Mouse (Mus musculus): ENCODE measurements at regions not wholly inside any gene's neighbourhood (a gene's known extent, or its start where the extent isn't known, plus 50 kb on each side); places are given as distances from the start of the nearest gene placed in this dataset.

- Histone ChIP-seq H3K79me2 (ENCODE audit: control insufficient read depth, insufficient read depth, low read length) (no peaks in the 10 kb centered on the region), H3K4me1 (ENCODE audit: control insufficient read depth, insufficient read depth, low read length) (no peaks in the 10 kb centered on the region), H3K4me3 (ENCODE audit: insufficient read depth, low read depth, low read length) (no peak overlapping the region), H3K27ac (replicated peaks; ENCODE audit: insufficient read depth, low read depth, low read length) (no peak overlapping the region), H3K36me3 (ENCODE audit: control insufficient read depth, insufficient read depth, low read length) (no peaks in the 10 kb centered on the region), H3K27me3 (ENCODE audit: control insufficient read depth, insufficient read depth, low read length) (no peaks in the 10 kb centered on the region), H3K9ac (ENCODE audit: low read depth, low read length) (no peak overlapping the region)
- TF ChIP-seq POLR2A (IDR thresholded peaks at IDR 0.05; ENCODE audit: extremely low read depth, insufficient read depth, low read length) (no peak), CTCF (IDR thresholded peaks at IDR 0.05; ENCODE audit: low read depth, low read length) (no peak)
- no peak for DNase-seq (ENCODE audit: extremely low read depth, low read depth, low spot score)
- WGBS: 80% methylated on average over 2 of the region's 2 CpGs
Measured at GRCm38 (mm10) chr2:95564089-95564488, 753.9 kb upstream of the Lrrc4c start.

- Histone ChIP-seq H3K79me2 (ENCODE audit: control insufficient read depth, insufficient read depth, low read length) (no peaks in the 10 kb centered on the region), H3K9ac (ENCODE audit: low read depth, low read length) (no peak overlapping the region), H3K4me3 (ENCODE audit: insufficient read depth, low read depth, low read length) (no peak overlapping the region), H3K36me3 (ENCODE audit: control insufficient read depth, insufficient read depth, low read length) (no peaks in the 10 kb centered on the region), H3K27ac (replicated peaks; ENCODE audit: insufficient read depth, low read depth, low read length) (no peak overlapping the region), H3K27me3 (ENCODE audit: control insufficient read depth, insufficient read depth, low read length) (no peaks in the 10 kb centered on the region), H3K4me1 (ENCODE audit: control insufficient read depth, insufficient read depth, low read length) (no peaks in the 10 kb centered on the region)
- 82% methylated on average over 3 of the region's 3 CpGs for WGBS
- TF ChIP-seq POLR2A (IDR thresholded peaks at IDR 0.05; ENCODE audit: extremely low read depth, insufficient read depth, low read length) (no peak), CTCF (IDR thresholded peaks at IDR 0.05; ENCODE audit: low read depth, low read length) (no peak)
- no peak for DNase-seq (ENCODE audit: extremely low read depth, low read depth, low spot score)
Measured at GRCm38 (mm10) chr2:95575882-95576281, 742.1 kb upstream of the Lrrc4c start.

- Histone ChIP-seq H3K4me3 (ENCODE audit: insufficient read depth, low read depth, low read length) (no peak overlapping the region), H3K79me2 (ENCODE audit: control insufficient read depth, insufficient read depth, low read length) (no peaks in the 10 kb centered on the region), H3K4me1 (ENCODE audit: control insufficient read depth, insufficient read depth, low read length) (no peaks in the 10 kb centered on the region), H3K27ac (replicated peaks; ENCODE audit: insufficient read depth, low read depth, low read length) (no peak overlapping the region), H3K9ac (ENCODE audit: low read depth, low read length) (no peak overlapping the region), H3K36me3 (ENCODE audit: control insufficient read depth, insufficient read depth, low read length) (no peaks in the 10 kb centered on the region), H3K27me3 (ENCODE audit: control insufficient read depth, insufficient read depth, low read length) (no peaks in the 10 kb centered on the region)
- TF ChIP-seq CTCF (IDR thresholded peaks at IDR 0.05; ENCODE audit: low read depth, low read length) (no peak), POLR2A (IDR thresholded peaks at IDR 0.05; ENCODE audit: extremely low read depth, insufficient read depth, low read length) (no peak)
- DNase-seq (ENCODE audit: extremely low read depth, low read depth, low spot score): no peak
- 62% methylated on average over 1 of the region's 1 CpGs for WGBS
Measured at GRCm38 (mm10) chr2:95579201-95579600, 738.8 kb upstream of the Lrrc4c start.

- H3K36me3 ChIP-seq (ENCODE audit: control insufficient read depth, insufficient read depth, low read length): no peaks in the 10 kb centered on the region
- no peaks in the 10 kb centered on the region for H3K27me3 ChIP-seq (ENCODE audit: control insufficient read depth, insufficient read depth, low read length)
- H3K27ac ChIP-seq (replicated peaks; ENCODE audit: insufficient read depth, low read depth, low read length): no peak overlapping the region
- no peak for TF ChIP-seq POLR2A (IDR thresholded peaks at IDR 0.05; ENCODE audit: extremely low read depth, insufficient read depth, low read length)
- TF ChIP-seq CTCF (IDR thresholded peaks at IDR 0.05; ENCODE audit: low read depth, low read length): no peak
- no peaks in the 10 kb centered on the region for H3K79me2 ChIP-seq (ENCODE audit: control insufficient read depth, insufficient read depth, low read length)
- DNase-seq (ENCODE audit: extremely low read depth, low read depth, low spot score): no peak
- H3K9ac ChIP-seq (ENCODE audit: low read depth, low read length): no peak overlapping the region
- no peak overlapping the region for H3K4me3 ChIP-seq (ENCODE audit: insufficient read depth, low read depth, low read length)
- H3K4me1 ChIP-seq (ENCODE audit: control insufficient read depth, insufficient read depth, low read length): no peaks in the 10 kb centered on the region
Measured at GRCm38 (mm10) chr2:95586002-95586401, 732.0 kb upstream of the Lrrc4c start.

- Histone ChIP-seq H3K9ac (ENCODE audit: low read depth, low read length) (no peak overlapping the region), H3K4me1 (ENCODE audit: control insufficient read depth, insufficient read depth, low read length) (no peaks in the 10 kb centered on the region), H3K27ac (replicated peaks; ENCODE audit: insufficient read depth, low read depth, low read length) (no peak overlapping the region), H3K36me3 (ENCODE audit: control insufficient read depth, insufficient read depth, low read length) (no peaks in the 10 kb centered on the region), H3K4me3 (ENCODE audit: insufficient read depth, low read depth, low read length) (no peak overlapping the region), H3K27me3 (ENCODE audit: control insufficient read depth, insufficient read depth, low read length) (no peaks in the 10 kb centered on the region), H3K79me2 (ENCODE audit: control insufficient read depth, insufficient read depth, low read length) (no peaks in the 10 kb centered on the region)
- no peak for DNase-seq (ENCODE audit: extremely low read depth, low read depth, low spot score)
- TF ChIP-seq POLR2A (IDR thresholded peaks at IDR 0.05; ENCODE audit: extremely low read depth, insufficient read depth, low read length): no peak
- TF ChIP-seq CTCF (IDR thresholded peaks at IDR 0.05; ENCODE audit: low read depth, low read length): no peak
- 48% methylated on average over 4 of the region's 4 CpGs for WGBS
Measured at GRCm38 (mm10) chr2:95587044-95587443, 730.9 kb upstream of the Lrrc4c start.

- 77% methylated on average over 5 of the region's 5 CpGs for WGBS
- H3K4me3 ChIP-seq (ENCODE audit: insufficient read depth, low read depth, low read length): no peak overlapping the region
- H3K36me3 ChIP-seq (ENCODE audit: control insufficient read depth, insufficient read depth, low read length): no peaks in the 10 kb centered on the region
- no peak overlapping the region for H3K9ac ChIP-seq (ENCODE audit: low read depth, low read length)
- H3K27ac ChIP-seq (replicated peaks; ENCODE audit: insufficient read depth, low read depth, low read length): no peak overlapping the region
- H3K4me1 ChIP-seq (ENCODE audit: control insufficient read depth, insufficient read depth, low read length): no peaks in the 10 kb centered on the region
- TF ChIP-seq POLR2A (IDR thresholded peaks at IDR 0.05; ENCODE audit: extremely low read depth, insufficient read depth, low read length): no peak
- no peak for TF ChIP-seq CTCF (IDR thresholded peaks at IDR 0.05; ENCODE audit: low read depth, low read length)
- H3K27me3 ChIP-seq (ENCODE audit: control insufficient read depth, insufficient read depth, low read length): no peaks in the 10 kb centered on the region
- no peaks in the 10 kb centered on the region for H3K79me2 ChIP-seq (ENCODE audit: control insufficient read depth, insufficient read depth, low read length)
- no peak for DNase-seq (ENCODE audit: extremely low read depth, low read depth, low spot score)
Measured at GRCm38 (mm10) chr2:95613354-95613753, 704.6 kb upstream of the Lrrc4c start.

All from liver, adult 2 months (tissue).